Mouse (Mus musculus): Measurements from ENCODE around the gene Nckap5.
"Not testable (repeated sequence)": the region's sequence is repeated elsewhere in the genome, so short reads cannot be mapped to it uniquely, and the experiment has no call there.

The Nckap5 gene

DNA sequence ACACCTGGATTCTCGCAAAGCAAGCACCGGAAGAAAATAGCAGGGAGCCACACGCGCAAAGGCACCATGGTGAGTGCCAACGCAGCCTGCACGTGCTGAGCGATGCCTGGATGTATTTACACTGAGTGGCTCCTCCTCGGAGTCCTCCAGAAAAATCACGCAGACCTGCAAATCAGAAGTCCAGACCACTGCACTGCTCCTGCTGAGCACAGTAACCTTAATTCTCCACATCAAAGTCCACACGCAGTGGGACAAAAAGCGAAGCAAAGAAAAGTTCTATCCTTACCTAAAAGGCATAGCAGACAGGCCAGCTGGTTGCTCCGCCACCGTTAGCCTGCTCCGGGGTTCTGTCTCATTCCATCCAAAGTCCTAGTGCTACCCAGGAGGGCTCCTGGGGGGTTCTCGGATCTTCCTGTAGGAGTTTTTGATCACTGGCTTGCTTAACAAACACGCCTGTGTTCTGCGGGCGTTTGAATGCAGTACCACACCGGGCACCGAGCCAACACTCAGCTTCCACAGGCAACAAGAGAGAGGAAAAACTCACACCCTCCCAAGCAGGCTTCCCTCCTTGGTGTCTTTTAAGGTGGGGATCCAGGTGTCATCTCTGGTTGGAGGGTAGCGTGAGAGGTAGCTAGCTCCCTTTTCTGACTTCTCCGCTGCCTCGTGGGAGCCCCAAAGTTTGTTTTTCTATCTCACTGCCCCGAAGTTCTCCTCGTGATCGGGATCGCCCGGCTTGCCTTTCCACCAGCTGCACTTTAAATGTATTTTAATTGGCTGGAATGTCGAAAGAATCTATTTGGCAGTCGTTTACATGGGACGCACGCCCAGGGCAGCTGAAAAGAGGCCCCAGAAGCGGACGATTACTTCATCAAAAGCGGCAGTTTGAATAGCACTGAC lies at the start of gene Nckap5:
TSS of gene Nckap5 (minus strand) at position 769 of the 897 bp plus-strand sequence.
- peak; percentile 14 to 41 for DNase-seq

DNA sequence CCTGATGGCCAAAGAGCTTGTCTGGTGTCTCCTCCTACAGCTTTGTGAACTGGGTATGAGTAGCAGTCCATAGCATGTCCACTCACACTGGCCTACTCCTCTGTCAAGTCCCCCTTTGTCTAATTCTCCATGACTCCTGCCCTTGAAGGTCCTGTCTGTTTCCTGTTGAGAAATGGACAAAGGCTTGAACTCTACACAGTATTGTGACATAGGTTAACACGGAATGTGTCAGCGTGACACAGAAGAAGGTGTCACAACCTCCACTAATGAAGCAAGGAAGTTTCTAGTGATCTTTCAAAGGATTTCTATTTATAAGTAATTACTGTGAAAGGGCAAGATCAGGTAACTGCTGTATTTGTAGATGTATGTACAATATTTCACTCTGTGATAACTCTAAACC lies 46.9 kb upstream of the Nckap5 start:
- no peak for DNase-seq

DNA sequence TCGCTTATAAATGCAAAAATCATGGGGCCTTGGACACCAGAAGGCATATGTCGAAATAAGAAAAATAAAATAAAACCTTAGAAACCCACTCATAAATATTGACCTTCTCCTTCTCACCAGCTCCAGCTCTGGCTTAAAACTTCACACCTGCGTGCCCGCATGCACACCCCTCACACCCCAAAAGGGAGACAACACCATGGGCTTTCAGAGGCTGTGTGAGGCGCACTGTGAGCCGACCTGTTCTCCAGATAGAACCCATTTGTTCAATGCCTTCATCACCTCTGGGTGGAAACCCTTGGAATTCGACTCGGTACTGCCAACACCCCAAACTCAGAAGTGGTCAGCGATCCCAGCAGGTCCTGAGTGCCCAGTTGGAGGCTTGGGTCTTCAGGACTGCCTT lies 37.8 kb upstream of the Nckap5 start:
- DNase-seq, result no peak

DNA sequence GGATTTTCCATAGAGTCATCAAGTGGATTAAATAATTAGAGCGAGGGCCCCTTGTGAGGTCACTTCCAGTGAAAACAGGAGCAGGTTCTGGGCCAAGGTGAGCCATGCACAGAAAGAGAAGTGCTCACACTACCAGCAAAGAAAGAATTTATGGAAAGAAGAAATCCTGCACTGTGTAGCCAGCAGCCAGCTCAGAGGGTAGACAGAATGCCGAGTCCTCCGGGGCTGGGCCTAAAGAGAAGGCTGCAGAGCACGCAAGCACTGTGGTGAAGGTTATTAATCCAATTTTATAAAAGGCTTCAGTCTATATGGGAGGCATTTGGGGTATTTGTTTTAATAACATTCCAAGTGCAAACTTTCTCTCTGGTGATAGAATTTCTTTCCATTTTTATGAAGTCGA lies 37.3 kb upstream of the Nckap5 start:
- no peak for DNase-seq

DNA sequence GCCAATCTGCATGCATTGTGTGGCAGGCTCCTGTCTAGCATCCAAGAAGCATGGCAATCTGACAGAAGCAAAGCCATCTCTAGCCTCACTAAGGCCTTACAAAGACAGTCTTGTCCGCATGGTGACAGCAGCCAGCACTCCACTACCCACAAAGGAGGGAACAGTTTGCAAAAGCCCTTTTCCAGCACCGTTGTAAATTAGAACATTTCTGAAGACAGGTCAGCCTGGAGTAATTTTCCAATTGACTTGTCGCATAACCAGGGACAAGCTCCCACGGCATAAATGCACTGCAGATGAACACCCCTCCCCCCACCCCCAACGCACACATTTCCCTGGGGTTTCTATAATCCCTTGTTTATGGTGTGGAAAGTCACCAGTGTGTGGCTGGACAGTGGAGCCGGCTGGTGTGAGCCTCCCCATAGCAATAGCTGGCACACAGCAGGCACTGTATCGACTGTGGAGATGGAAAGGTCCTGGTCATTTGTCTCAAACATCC lies 35.0 kb upstream of the Nckap5 start:
- DNase-seq, result peak; percentile 11 to 28

DNA sequence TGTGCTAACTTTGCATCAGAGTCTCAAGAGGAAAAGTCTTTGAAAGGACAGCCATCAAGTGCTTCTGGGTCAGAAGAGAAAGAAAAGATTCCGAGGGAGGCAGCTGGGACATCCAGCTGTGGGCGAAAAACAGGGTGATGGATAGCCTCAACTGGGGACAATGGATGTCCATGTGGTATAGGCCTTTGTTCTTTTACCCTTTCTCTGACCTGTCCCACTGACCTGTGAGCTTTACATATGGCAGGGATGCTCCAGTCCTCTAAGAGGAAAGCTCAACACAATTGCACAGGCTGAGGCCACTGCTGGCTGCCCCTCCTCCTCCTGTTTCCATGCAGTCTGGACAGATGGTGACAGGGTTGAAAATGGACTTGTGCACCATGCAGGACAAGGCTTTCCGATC lies 31.2 kb upstream of the Nckap5 start:
- DNase-seq, result no peak

DNA sequence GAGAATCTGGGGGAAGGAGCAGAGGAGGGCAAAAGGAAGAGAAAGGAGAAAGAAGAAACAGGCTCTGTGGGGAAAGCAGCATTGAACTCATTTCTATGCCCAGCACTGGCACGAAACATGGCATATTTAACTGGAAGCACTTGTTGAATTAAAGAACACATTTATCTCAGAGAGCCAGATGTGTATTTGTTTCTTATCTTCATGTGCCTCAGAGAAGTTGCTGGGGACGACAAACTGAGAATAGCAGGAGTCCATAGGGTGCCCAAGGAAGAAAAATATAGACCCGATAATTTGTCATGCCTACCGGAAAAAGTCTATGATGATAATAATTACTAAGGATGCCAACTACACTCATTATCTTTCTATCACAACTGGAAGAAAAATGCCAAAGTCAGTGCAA lies 29.9 kb upstream of the Nckap5 start:
- DNase-seq, result no peak

DNA sequence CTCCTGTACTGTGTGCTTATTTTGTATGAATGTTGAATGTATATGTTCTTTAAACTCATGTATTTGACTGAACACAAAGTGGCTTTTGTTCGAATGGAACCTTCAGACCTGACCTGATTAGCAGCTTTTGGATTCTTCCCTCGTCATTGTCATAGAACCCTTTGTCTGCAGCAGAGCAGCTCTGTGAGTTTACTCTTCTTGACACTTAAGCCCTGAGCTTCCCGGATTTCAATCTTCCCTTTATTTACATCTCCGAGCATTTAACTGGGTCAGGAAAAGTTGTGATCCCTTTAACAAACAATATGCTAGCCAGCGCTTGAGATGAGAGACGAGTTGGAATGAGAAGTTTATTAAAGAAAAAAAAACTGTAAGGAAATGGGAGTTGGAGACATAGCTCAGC lies 18.9 kb upstream of the Nckap5 start:
- no peak for DNase-seq

DNA sequence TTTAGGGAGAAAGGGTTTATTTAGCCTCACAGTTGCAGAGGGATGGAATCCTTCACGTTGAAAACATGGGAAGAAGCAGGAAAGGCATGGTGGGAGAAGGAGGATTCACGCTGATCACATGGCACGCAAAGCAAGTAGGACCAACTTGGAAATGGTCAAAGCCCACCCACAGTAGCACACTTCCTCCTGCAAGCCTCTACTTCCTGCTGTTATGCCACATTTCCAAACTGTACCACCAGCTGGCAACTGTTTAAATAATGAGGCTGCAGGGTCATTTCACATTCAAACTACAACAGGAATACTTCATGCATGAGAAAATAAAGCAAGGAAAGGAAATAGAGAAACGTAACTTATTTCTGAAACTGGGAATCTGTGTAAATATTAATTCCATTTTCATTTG lies 15.7 kb upstream of the Nckap5 start:
- no peak for DNase-seq

DNA sequence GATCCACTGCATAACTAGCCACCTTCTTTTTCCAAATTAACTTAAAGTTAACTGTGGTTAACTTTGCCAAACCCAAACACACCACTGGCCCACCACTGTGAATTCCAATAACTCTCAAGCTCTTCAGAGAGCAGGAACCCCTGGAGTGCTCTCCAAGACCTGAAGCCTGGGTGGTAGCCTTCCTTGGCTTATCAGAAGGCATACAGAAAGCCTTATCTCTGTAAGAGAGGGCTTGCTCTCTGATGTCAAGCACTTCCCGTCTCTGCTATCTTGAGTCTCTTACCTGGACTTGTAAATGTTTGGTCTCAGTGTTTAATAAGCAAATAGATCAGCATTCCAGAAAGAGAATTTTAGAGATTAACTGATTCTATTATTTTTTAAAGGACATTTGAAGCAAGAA lies 2.3 kb upstream of the Nckap5 start:
- DNase-seq, result no peak

DNA sequence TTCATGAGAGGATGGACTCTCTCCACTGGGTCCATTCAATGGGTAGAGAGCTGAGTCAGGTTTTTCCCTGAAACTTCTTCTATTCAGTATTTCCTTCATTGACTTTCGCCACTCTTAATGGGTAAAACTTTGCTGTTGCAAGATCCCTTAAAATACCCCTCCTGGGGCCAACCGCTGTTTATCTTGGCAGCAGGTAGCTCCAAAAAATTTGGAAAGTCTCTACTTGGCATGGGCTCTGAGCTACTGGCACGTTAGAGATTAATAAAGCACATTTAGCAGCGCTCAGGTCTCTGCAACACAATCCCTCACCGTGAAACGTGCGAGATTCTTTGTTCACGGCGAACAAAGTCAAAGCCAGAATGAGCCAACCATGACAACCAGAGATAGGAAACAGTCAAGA lies 1.6 kb downstream of the Nckap5 start:
- no peak for DNase-seq

DNA sequence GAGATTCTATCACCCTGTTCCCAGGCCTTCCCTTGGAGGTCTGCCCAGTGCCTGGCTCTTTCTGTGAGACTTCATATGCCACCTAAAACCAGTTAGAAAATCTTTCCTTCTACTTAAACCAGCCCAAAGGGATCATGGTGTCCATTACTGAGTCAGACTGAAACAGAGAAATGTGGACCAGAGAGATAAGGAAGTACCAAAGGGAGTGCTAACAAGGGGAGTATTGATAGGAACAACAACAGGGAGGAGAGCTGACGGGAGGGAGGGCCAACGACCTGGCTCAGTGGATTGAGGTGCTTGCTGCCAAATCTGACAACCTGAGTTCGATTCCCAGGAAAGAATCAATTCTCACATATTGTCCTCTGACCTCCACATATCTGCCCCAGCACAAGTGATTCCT lies 5.8 kb downstream of the Nckap5 start:
- DNase-seq, result no peak

DNA sequence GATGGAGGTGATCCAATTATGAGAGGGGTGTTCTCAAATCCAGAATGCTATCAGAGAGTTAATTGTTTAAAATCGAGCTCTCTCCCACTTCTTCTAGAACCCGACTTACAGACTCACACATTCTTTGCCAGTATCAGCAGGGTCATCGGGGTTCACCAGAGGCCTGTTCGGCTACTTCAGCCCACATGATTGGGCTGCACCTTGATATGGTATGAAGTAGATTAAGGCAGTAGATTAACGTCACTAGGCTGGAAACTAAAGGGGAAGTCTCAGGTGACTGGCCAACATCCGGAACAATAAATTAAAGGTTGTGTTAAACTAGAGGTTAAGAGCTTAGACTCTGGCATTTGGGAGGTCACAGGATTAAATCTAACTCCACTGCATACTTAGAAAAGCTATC lies 8.4 kb downstream of the Nckap5 start:
- no peak for DNase-seq

DNA sequence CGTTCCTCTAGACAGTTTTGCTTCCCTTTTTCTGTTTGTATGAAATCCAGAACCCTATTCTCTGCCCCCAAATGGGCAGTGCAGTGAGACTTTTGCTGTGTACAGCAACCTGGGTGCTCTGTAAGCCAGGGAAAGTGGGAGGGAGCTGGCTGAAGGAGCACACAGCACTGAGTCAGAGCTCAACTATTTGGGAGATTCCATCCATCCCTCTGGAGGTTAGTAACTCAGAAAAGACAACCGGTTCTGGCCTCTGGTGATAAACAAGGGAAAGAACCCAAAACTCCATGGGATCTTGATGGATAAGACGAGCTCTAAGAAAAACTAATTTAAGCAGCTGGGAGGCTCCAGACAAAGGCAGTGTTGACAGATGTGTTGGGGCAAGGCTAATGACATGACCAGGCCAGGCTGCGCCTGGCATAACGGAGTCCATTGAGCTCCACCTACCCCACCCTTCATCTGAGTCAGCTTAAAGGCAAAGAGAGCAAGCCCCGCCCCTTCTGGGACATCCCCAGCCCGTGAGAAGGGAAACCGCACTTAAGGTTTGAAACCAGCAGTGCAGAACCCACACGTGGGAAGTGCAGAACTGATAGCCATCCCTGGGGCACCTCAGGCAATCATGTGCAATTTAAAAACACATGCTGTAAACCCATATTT lies 13.1 kb downstream of the Nckap5 start:
- DNase-seq, result no peak

DNA sequence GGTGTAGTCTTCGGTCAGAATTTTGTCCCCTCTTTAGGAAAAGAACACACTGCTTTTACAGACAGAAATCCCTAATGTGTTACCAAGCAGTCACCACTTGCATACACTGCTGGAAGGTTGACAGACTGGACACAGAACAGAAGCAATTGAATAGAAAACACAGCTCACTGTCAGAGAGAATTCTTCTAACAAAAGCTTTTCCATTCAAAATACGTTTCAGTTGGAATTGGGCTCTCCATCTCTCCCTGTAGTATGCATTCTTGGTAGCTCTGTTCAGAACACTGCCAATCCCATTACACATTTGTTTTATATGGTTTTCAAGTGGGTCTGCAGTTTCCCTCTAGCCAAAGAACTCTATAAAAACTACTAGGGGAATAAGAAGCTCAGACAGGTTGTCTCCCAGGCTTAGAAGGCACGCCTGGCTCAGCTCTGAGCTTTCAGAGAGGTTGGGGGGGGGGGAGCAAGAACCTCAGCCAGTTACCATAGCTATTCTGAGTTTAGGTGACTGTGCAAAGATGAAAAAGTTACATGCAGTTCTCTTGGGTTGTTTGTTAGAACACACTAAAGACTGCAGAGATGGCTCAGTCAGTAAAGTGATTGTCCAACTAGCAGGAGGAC lies 23.5 kb downstream of the Nckap5 start:
- DNase-seq, result no peak

DNA sequence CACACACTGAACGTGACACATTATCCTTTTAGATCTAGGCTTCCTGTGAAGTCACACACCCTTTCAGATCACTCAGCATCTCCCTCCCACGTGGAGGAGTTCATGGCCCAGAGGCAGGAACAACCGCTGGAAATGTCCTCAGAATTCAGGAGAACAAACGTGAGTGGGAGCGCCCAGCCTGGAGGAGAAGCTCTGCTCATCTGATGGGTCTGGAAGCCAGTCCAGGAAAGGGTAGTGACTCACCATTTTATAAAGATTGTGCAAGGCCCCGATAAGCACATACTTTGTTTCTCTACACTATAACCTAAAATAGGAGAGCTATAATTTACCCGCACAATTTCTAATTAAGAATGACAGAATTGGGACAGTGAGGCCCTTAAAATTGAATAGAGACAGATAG lies 24.1 kb downstream of the Nckap5 start:
- DNase-seq, result no peak

DNA sequence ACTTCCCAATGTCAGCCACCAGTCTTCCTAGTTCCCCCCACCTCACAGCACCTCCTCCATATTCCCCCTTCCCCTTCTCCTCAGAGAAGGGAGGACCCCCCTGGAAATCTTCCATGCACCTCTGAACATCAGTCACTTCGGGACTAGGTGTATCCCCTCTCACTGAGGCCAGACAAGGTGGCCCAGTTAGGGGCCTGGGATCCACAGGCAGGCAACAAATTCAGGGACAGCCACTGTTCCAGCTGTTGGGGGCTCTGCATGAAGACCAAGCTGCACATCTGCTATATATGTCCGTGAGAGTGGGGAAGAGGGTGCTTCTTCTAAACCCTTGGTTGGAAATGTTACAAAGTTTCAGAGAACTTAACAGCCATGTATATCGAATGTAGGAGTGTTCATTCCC lies 28.2 kb downstream of the Nckap5 start:
- no peak for DNase-seq

DNA sequence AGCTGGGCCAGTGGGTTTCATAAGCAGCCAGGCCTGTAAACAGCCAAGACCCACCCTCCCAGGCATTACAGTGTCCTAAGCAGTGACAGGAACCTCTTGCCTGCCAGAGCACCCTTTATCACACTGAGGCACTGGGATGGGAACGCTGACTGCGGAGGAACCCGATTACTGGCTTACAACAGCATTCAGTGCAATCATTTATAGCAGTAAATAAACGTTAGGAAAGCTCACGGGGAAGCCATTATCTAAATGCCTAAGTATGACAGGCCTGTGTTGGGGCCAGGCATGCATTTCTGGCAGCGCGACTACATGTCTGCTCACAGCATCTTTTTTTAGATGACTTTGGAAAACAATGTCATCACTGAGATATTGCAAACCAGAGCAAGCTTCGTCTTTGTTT lies 28.9 kb downstream of the Nckap5 start:
- DNase-seq, result no peak

DNA sequence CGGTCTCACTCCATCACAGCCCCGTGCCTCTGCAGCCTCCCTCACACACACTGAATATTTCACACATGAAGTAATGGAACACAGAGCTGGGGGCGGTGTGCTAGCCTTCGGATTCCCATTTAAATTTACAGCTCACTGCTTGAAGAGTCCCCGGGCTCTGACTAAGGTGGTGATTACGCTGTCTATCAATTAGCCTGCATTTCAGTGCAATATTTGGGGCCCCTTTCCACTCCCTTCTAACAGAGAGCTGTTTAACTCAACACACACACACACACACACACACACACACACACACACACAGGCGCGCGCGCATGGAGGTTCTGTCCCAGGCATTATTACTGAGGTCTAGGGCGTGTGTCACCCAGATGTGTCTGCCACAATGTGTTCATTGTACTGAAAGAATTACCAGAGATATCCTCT lies 31.2 kb downstream of the Nckap5 start:
- DNase-seq, result no peak

DNA sequence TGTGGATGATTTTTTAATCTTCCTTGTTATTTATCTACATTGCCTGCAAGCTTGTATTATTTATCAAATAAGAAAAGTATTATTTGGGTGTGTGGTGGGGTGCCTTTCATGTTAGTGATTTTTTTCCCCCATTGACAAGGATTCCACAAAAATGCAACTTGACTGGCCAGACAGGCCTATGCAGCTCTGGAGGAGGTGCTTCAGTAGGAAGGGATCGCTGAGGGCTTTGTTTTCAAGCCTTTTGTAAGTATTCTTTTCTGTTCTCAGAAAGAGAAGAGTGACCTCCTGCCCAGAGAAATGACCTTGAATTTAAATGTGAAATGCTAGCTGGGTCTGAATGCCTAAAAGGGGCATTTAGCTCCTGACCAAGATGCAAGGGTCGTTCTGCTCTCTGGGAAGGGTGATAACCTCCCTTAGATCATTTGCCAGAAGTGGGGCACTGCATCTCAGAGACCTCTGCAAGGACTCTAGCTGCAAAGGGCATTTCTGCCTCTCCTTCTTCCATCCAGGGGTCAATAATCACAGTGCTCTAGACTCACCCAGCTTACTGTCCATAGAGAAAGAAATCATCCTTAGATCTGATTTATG lies 50.2 kb downstream of the Nckap5 start:
- not testable (repeated sequence) for DNase-seq

DNA sequence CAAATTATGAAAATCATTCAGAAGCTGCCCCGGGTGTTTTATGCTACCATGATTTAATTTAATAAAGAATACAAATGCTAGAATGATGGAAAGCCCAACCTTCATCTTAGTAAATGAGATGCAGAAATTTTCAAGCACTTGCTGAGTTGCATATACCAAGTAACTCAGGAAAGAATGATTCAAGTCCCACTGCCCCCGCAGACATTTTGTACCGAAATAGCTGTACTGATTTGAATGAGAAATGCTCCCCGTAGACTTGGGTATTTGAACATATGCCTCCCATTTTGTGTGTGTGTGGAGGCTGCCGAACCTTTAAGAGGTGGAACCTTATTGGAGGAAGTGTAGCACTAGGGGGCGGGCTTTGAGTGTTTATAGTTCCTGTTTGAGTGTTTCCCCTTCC lies 56.7 kb downstream of the Nckap5 start:
- DNase-seq, result not testable (repeated sequence)

DNA sequence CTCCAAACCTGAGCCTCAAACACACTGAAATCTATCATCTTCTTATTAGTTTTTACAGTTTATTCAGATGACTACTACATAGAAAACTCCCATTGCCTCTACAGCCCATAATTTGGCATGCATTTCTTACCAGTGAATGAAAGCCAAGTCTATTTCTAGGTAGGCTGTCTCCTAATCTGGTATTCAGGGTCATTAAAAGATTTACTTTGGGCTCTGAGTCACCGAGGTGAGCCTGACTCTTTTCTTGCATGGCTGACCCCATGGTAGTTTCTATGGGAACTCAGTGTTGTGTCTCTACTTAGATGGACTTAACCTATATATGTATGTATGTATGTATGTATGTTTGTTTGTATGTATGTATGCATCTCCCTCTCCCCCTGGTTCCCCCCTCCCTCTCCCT lies 63.6 kb downstream of the Nckap5 start:
- DNase-seq, result no peak

DNA sequence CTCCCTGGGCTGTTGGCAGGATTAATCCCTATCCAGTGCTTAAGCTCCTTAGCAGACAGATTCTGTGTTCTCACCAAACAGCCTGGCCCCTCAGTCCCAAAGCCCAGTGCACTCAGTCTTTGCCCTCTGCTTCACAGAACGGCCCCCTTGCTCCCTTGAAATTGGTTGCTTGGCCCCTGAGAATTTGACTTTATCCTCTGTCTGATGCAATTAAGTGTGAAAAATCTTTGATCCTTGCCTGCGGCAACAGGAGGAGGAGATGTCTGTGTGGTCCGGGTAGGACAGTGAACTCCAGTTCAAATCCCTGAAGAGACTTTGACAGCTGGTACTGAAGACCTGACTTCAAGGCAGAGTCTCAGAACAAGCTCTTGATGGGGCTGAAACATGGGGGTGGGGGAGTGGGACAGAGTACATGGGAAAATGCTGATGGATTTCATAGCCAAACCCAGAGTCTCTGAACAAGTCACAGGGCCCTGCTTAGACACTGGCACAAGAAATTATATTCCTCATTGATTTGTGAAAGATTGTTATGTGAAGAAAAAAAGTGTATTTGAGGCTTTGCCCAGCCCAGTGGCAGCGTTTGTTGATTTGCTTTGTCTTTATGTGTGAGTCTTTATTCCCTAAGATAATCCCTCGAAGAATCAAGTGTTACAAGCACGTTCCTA lies 65.0 kb downstream of the Nckap5 start:
- no peak for DNase-seq

Measured in cerebellum, adult 18-20 months (tissue).